Mouse (Mus musculus) midbrain, embryonic 14.5 days (tissue): ENCODE results near the gene Stk11. TPM values are rescaled to one million over a fixed set of nuclear protein-coding genes. Genes with fewer than 3 reads are reported as not detected.
"Not testable (repeated sequence)": the region's sequence is repeated elsewhere in the genome, so short reads cannot be mapped to it uniquely, and the experiment has no call there.

Experiments
- ATAC-seq: fragments of 200-750 bp; cut with Nextera tagmentation; 2 replicates; pipeline ENCODE4 v1.8.0; 2017; ENCODE audit warnings: moderate number of reproducible peaks, moderate library complexity; ENCODE audit not compliant: low FRiP score, low TSS enrichment
- DNase-seq: peaks from one replicate; pipeline ENCODE4 v3.0.0-alpha.2; 2015
- H3K27ac ChIP-seq: fragments of 300-500 bp; sonication (generic); replicated peaks from 2 replicates; pipeline ENCODE4 v1.5.1; 2014; ENCODE audit warnings: mild to moderate bottlenecking, low read depth, low read length, moderate library complexity
- H3K27me3 ChIP-seq: fragments of 300-500 bp; sonication (generic); 2 replicates; pipeline ENCODE4 v1.6.1; 2014; ENCODE audit warnings: low read length, control low read depth, mixed read lengths; ENCODE audit not compliant: control insufficient read depth, insufficient read depth
- H3K36me3 ChIP-seq: fragments of 300-500 bp; sonication (generic); 2 replicates; pipeline ENCODE4 v1.6.1; 2014; ENCODE audit warnings: low read length, control low read depth; ENCODE audit not compliant: control insufficient read depth, insufficient read depth
- H3K4me1 ChIP-seq: fragments of 300-500 bp; sonication (generic); 2 replicates; pipeline ENCODE4 v1.6.1; 2014; ENCODE audit warnings: mild to moderate bottlenecking, antibody characterized with exemption, low read length, control low read depth; ENCODE audit not compliant: control insufficient read depth, insufficient read depth
- H3K4me2 ChIP-seq: fragments of 300-500 bp; sonication (generic); 2 replicates; pipeline ENCODE4 v1.6.1; 2014; ENCODE audit warnings: mild to moderate bottlenecking, low read length, moderate library complexity
- H3K4me3 ChIP-seq: fragments of 300-500 bp; sonication (generic); replicated peaks from 2 replicates; pipeline ENCODE4 v1.5.1; 2014; ENCODE audit warnings: low read depth, low read length
- H3K9ac ChIP-seq: fragments of 300-500 bp; sonication (generic); replicated peaks from 2 replicates; pipeline ENCODE4 v1.6.1; 2014; ENCODE audit warnings: mild to moderate bottlenecking, low read length, moderate library complexity
- H3K9me3 ChIP-seq: fragments of 300-500 bp; sonication (generic); 2 replicates; pipeline ENCODE4 v1.6.1; 2016; ENCODE audit warnings: low read length, control low read depth, mixed read lengths; ENCODE audit not compliant: control insufficient read depth
- WGBS: fragments of 180-500 bp; shearing (Covaris S2); extraction: QIAGEN DNeasy Blood & Tissue Kit; methylation state at CpG from one replicate; pipeline ENCODE4 v1.1.7; 2014; 5-methylcytosine and 5-hydroxymethylcytosine counted together
- polyA plus RNA-seq: library from polyadenylated mRNA; unstranded; fragments of >200 nt; fragmentation: Nextera tagmentation; extraction: Ambion mirVana; gene quantifications from 2 replicates; pipeline ENCODE4 v1.2.1, GENCODE M21; 2014

The Stk11 gene
- polyA plus RNA-seq, 1 experiment from 2014 or later: 26.5 TPM

- H3K36me3 ChIP-seq: no peaks in the 10 kb centered on the region
- ATAC-seq (peak; percentile 4; the same call in 1 of the 2 replicates), DNase-seq (no peak)
- H3K4me3 ChIP-seq: peak overlapping the region; percentile 33
- WGBS: 10% methylated on average over 44 of the region's 44 CpGs
- peak overlapping the region; percentile 57 for H3K9ac ChIP-seq
- peak overlapping the region; percentile 77 for H3K27ac ChIP-seq
- peak overlapping the region; percentile 81 for H3K4me2 ChIP-seq
- no peaks in the 10 kb centered on the region for H3K9me3 ChIP-seq
- no peaks in the 10 kb centered on the region for H3K27me3 ChIP-seq
- H3K4me1 ChIP-seq: peaks cover 41% of the 10 kb centered on the region
Observed at GRCm38 (mm10) chr10:80164161-80164997, 48.8 kb downstream of the Stk11 start.

GRCm38 (mm10) chr10:80164998-80165344 is 49.4 kb downstream of the Stk11 start:
- H3K27ac ChIP-seq: peak overlapping the region; percentile 77
- H3K9me3 ChIP-seq: no peaks in the 10 kb centered on the region
- peak; percentile 97 for DNase-seq
- H3K36me3 ChIP-seq: peaks cover 4% of the 10 kb centered on the region
- ATAC-seq: peak; percentile 53
- peaks cover 39% of the 10 kb centered on the region for H3K4me1 ChIP-seq
- peak overlapping the region; percentile 81 for H3K4me2 ChIP-seq
- under 1% methylated on average over 17 of the region's 17 CpGs for WGBS
- H3K27me3 ChIP-seq: no peaks in the 10 kb centered on the region
- H3K9ac ChIP-seq: peak overlapping the region; percentile 57
- H3K4me3 ChIP-seq: peak overlapping the region; percentile 33

GRCm38 (mm10) chr10:80165392-80166128 is 50.0 kb downstream of the Stk11 start, which contains the start of gene Cirbp:
Cirbp (plus strand) TSS chr10:80165985.
- Histone ChIP-seq H3K4me1 (peaks cover 33% of the 10 kb centered on the region), H3K27me3 (no peaks in the 10 kb centered on the region), H3K4me3 (peak within 1 kb of the TSS; percentile 33), H3K4me2 (peak within 1 kb of the TSS; percentile 81), H3K9ac (peak within 1 kb of the TSS; percentile 57), H3K9me3 (no peaks in the 10 kb centered on the region), H3K36me3 (peaks cover 10% of the 10 kb centered on the region), H3K27ac (peak within 1 kb of the TSS; percentile 83)
- no peak for ATAC-seq
- no peak for DNase-seq
- 14% methylated on average over 20 of the region's 20 CpGs for WGBS

GRCm38 (mm10) chr10:80166136-80166535 is 50.5 kb downstream of the Stk11 start:
- Histone ChIP-seq H3K27ac (peak overlapping the region; percentile 83), H3K36me3 (peaks cover 15% of the 10 kb centered on the region), H3K4me2 (peak overlapping the region; percentile 81), H3K9ac (peak overlapping the region; percentile 27; the same call in 1 of the 2 replicates), H3K4me3 (peak overlapping the region; percentile 13), H3K4me1 (peaks cover 28% of the 10 kb centered on the region)
- not testable (repeated sequence) for ATAC-seq, H3K9me3 ChIP-seq, DNase-seq, H3K27me3 ChIP-seq
- WGBS: 86% methylated on average over 4 of the region's 4 CpGs

- WGBS: under 1% methylated on average over 55 of the region's 55 CpGs
- peak overlapping the region; percentile 97 for H3K4me3 ChIP-seq
- H3K9me3 ChIP-seq: no peaks in the 10 kb centered on the region
- peaks cover 29% of the 10 kb centered on the region for H3K36me3 ChIP-seq
- peaks cover 31% of the 10 kb centered on the region for H3K4me1 ChIP-seq
- peak overlapping the region; percentile 99 for H3K9ac ChIP-seq
- peak overlapping the region; percentile 99 for H3K27ac ChIP-seq
- DNase-seq (peak; percentile 99), ATAC-seq (peak; percentile 93)
- no peaks in the 10 kb centered on the region for H3K27me3 ChIP-seq
- H3K4me2 ChIP-seq: peak overlapping the region; percentile 95
Observed at GRCm38 (mm10) chr10:80167460-80168037, 51.9 kb downstream of the Stk11 start.

- no peaks in the 10 kb centered on the region for H3K9me3 ChIP-seq
- H3K4me3 ChIP-seq: peak overlapping the region; percentile 97
- peak overlapping the region; percentile 99 for H3K9ac ChIP-seq
- peak overlapping the region; percentile 99 for H3K27ac ChIP-seq
- DNase-seq: peak; percentile 96
- H3K4me1 ChIP-seq: peaks cover 31% of the 10 kb centered on the region
- peaks cover 32% of the 10 kb centered on the region for H3K36me3 ChIP-seq
- no peaks in the 10 kb centered on the region for H3K27me3 ChIP-seq
- WGBS: under 1% methylated on average over 48 of the region's 48 CpGs
- H3K4me2 ChIP-seq: peak overlapping the region; percentile 95
- ATAC-seq: peak; percentile 38
Observed at GRCm38 (mm10) chr10:80168038-80168661, 52.5 kb downstream of the Stk11 start.

GRCm38 (mm10) chr10:80169070-80169469 is 53.5 kb downstream of the Stk11 start:
- H3K9me3 ChIP-seq: no peaks in the 10 kb centered on the region
- peak overlapping the region; percentile 97 for H3K4me3 ChIP-seq
- peak overlapping the region; percentile 95 for H3K4me2 ChIP-seq
- H3K27me3 ChIP-seq: no peaks in the 10 kb centered on the region
- H3K9ac ChIP-seq: peak overlapping the region; percentile 99; the same call in 1 of the 2 replicates
- H3K27ac ChIP-seq: no peak overlapping the region
- DNase-seq (no peak), ATAC-seq (no peak)
- peaks cover 29% of the 10 kb centered on the region for H3K4me1 ChIP-seq
- WGBS: 55% methylated on average over 1 of the region's 1 CpGs
- H3K36me3 ChIP-seq: peaks cover 32% of the 10 kb centered on the region

- no peak for DNase-seq
- H3K9ac ChIP-seq: no peak overlapping the region
- peaks cover 24% of the 10 kb centered on the region for H3K4me1 ChIP-seq
- WGBS: 94% methylated on average over 7 of the region's 7 CpGs
- ATAC-seq: no peak
- no peaks in the 10 kb centered on the region for H3K9me3 ChIP-seq
- peaks cover 32% of the 10 kb centered on the region for H3K36me3 ChIP-seq
- no peaks in the 10 kb centered on the region for H3K27me3 ChIP-seq
- 0 out of 2 replicates have a peak overlapping the region, but pooled peaks have one; percentile 3 for H3K27ac ChIP-seq
- no peak overlapping the region for H3K4me3 ChIP-seq
- H3K4me2 ChIP-seq: no peak overlapping the region
Observed at GRCm38 (mm10) chr10:80169651-80170050, 54.0 kb downstream of the Stk11 start.
